Mouse (Mus musculus) central nervous system, embryonic 11.5 days (tissue): Measurements from ENCODE around the gene Olfr814. TPM values are rescaled to one million over a fixed set of nuclear protein-coding genes. Genes with fewer than 3 reads are reported as not detected.

ENCODE experiments used
- polyA plus RNA-seq: library from polyadenylated mRNA; depleted of rRNA; stranded (reverse); fragments of >200 nt; gene quantifications from 2 replicates; pipeline ENCODE4 v1.2.3, GENCODE M21; 2012; rRNA removed

The Olfr814 gene
- polyA plus RNA-seq, result not detected in 2 replicates

GRCm38 (mm10) chr10:129879751-129880150 is at the start of gene Olfr814:
Gene Olfr814 (minus strand): TSS chr10:129879851.

GRCm38 (mm10) chr10:129915497-129915896 is 35.8 kb upstream of the Olfr814 start, which contains the start of gene Olfr816:
Gene Olfr816 (minus strand): TSS chr10:129915597.

GRCm38 (mm10) chr10:129905767-129906166 is 26.1 kb upstream of the Olfr814 start, which contains the start of gene Olfr815:
Gene Olfr815 (minus strand): TSS chr10:129905867.

GRCm38 (mm10) chr10:129855067-129855466 is 24.6 kb downstream of the Olfr814 start, which contains the start of gene Olfr813:
Gene Olfr813 (plus strand): TSS chr10:129855367.

GRCm38 (mm10) chr10:129845994-129846393 is 33.7 kb downstream of the Olfr814 start, which contains the start of gene Olfr812:
Gene Olfr812 (minus strand): TSS chr10:129846094.

Other genes starting within 250 kb of the Olfr814 start
- gene Olfr799, start 242.4 kb downstream of the Olfr814 start, polyA plus RNA-seq, result not detected in 2 replicates
- not detected in 2 replicates for gene Olfr800, start 222.2 kb downstream of the Olfr814 start, polyA plus RNA-seq
- gene Olfr801, start 206.0 kb downstream of the Olfr814 start, polyA plus RNA-seq, result not detected in 2 replicates
- gene Olfr802, start 191.7 kb downstream of the Olfr814 start, polyA plus RNA-seq, result not detected in 2 replicates
- not detected in 2 replicates for gene Olfr803, start 185.6 kb downstream of the Olfr814 start, polyA plus RNA-seq
- gene Olfr804, start 176.6 kb downstream of the Olfr814 start, polyA plus RNA-seq, result not detected in 2 replicates
- not detected in 2 replicates for gene Olfr805, start 150.5 kb downstream of the Olfr814 start, polyA plus RNA-seq
- gene Olfr806, start 137.9 kb downstream of the Olfr814 start, polyA plus RNA-seq, result not detected in 2 replicates
- gene Olfr807, start 122.1 kb downstream of the Olfr814 start, polyA plus RNA-seq, result not detected in 2 replicates
- gene Olfr808, start 114.4 kb downstream of the Olfr814 start, polyA plus RNA-seq, result not detected in 2 replicates
- not detected in 2 replicates for gene Olfr809, start 105.2 kb downstream of the Olfr814 start, polyA plus RNA-seq
- gene Olfr810, start 84.9 kb downstream of the Olfr814 start, polyA plus RNA-seq, result not detected in 2 replicates
- gene Olfr811, start 75.5 kb downstream of the Olfr814 start, polyA plus RNA-seq, result not detected in 2 replicates
- not detected in 2 replicates for gene Olfr812, start 33.8 kb downstream of the Olfr814 start, polyA plus RNA-seq
- gene Olfr813, start 24.5 kb downstream of the Olfr814 start, polyA plus RNA-seq, result not detected in 2 replicates
- gene Olfr815, start 26.0 kb upstream of the Olfr814 start, polyA plus RNA-seq, result not detected in 2 replicates
- gene Olfr816, start 35.7 kb upstream of the Olfr814 start, polyA plus RNA-seq, result not detected in 2 replicates
- not detected in 2 replicates for gene Olfr818, start 69.2 kb upstream of the Olfr814 start, polyA plus RNA-seq
- gene Olfr819, start 87.4 kb upstream of the Olfr814 start, polyA plus RNA-seq, result not detected in 2 replicates
- not detected in 2 replicates for gene Olfr247, start 96.3 kb upstream of the Olfr814 start, polyA plus RNA-seq
- gene Gm10310, start 105.2 kb upstream of the Olfr814 start, polyA plus RNA-seq, result not detected in 2 replicates
- not detected in 2 replicates for gene Olfr820, start 132.8 kb upstream of the Olfr814 start, polyA plus RNA-seq
- gene Olfr821, start 150.5 kb upstream of the Olfr814 start, polyA plus RNA-seq, result not detected in 2 replicates
- not detected in 2 replicates for gene Olfr822, start 191.4 kb upstream of the Olfr814 start, polyA plus RNA-seq
- not detected in 2 replicates for gene Olfr823, start 235.5 kb upstream of the Olfr814 start, polyA plus RNA-seq